Mouse (Mus musculus) pancreas, adult 10 weeks (tissue): Measurements from ENCODE around the gene Sidt2. TPM values are rescaled to one million over a fixed set of nuclear protein-coding genes. Genes with fewer than 3 reads are reported as not detected.

Source experiments
- polyA plus RNA-seq: library from polyadenylated mRNA; stranded (reverse); fragments of 350-450 nt; fragmentation: Illumina TruSeq; extraction: RNeasy Lipid Tissue Mini Kit (QIAGEN cat#74804); gene quantifications from one replicate; pipeline ENCODE4 v1.2.3, GENCODE M21; 2015; ENCODE audit warnings: low read depth, low replicate concordance; ENCODE audit not compliant: insufficient read depth

Sidt2 gene
- polyA plus RNA-seq, result 30.7 TPM

DNA sequence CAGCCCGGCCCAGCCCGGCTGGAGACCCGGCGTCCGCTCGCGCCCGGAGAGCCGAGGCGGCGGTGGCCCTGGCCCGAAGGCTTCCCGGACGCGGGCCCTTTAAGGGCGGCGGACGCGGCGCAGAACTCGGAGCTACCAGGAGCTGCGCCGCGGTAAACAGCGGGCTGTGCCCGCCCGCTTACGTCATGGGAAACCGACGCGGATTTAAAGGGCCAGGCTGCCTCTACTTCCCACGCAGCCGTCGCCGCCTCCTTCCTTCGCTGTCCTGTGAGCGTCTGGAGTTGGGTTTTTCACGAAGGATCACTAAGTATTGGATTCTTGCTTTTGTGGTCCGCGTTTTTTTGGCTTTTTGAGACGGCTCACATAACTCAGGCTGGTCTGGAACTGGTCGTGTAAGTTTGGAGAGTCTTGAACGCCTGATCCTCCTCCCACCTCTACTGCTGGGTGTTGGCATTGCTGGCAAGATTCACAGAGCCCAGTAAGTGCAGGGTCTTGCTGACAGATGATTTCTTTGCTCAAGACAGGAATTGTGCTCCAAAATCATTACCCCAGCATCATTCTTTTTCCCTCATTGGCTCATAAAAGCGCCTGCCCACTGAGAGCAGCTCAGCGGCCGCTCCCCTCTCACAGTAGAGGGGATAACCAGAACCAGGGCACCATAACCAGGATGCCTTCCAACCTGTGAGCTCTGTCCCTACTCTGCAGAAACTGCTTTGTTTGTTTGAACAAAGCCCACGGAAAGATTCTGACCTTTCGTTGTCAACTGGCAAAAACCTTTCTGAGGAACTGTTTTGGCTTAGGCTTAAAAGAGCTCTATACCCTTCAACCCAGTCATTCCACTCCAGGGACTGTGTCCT, at the start of gene Sidt2:
Sidt2 (minus strand) TSS at position 152 of the 857 bp plus-strand sequence.

DNA sequence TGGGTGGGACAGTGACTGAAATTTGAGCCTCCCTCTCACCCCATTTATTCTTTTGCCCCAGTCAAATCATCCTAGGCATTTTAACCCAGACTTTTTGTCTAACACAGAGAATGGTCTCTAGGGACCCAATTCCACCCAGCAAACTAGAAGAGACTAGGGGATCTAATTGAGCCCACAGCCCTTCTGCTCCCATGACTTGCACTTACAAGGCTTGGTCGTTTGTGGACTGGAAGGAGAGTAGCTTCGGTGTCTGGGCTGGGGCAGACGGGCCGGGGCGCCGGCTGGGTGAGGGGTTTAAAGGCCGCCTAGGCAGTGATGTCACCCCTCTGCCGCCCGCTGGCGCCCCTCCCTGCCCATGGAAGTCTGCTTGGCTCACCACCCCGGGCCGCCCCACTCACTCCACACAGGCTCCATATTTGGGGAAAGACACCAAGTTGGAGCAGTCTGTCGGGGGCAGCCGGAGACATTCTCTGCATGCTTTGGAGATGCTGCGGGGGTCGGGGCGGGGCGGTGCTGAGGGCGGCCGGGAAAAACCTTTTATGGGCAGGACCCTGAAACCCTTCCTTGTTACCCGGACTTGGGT, 19.3 kb downstream of the Sidt2 start, which contains the start of gene Tagln:
Tagln (minus strand) TSS at position 431 of the 583 bp plus-strand sequence.

DNA sequence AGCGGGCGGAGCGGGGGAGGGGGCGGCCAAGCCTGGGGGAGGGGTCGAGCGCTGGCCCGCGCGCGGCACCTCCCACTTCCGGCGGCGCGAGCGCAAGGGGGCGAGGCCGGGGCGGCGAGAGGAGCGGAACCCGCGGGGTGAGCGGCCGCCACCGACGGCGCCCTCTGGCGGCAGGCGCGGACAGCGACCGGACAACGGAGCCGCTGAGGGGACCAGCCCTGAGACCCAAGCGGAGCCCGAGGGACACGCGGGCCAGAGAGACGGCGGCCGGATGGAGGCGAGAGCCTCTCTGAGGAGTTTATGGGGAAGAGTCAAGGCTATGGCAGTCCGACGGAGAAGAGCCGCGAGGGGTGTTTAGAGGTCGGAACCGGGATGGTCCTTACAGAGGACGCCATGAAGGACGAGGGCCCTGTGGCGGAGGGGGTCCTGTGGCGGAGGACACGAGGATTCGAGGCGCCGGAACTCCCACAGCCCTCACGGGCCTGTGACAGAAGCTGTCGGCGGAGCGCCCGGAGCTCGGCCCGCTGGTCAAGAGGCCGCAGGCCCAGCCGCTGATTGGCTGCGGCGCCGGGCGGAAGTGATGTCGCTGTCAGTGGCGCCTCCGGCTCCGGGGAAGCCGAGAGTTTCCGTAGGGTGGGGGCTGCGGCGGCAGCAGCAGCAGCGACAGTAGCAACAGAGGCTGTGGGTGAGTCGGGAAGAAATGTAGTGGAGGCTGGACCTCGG, 48.5 kb downstream of the Sidt2 start, which contains the start of the genes Pcsk7 and Rnf214:
Pcsk7 (plus strand) TSS at position 143 of the 723 bp plus-strand sequence.
Rnf214 (minus strand) TSS at position 557 of the 723 bp plus-strand sequence.

Other genes starting within 250 kb of the Sidt2 start
- gene Cep164, start 126.6 kb downstream of the Sidt2 start, polyA plus RNA-seq, result 3.6 TPM
- gene Bace1, start 116.7 kb downstream of the Sidt2 start, polyA plus RNA-seq, result 3.6 TPM
- 6.9 TPM for gene Pcsk7, start 48.8 kb downstream of the Sidt2 start, polyA plus RNA-seq
- gene Rnf214, start 48.3 kb downstream of the Sidt2 start, polyA plus RNA-seq, result 5.1 TPM
- gene Tagln, start 19.2 kb downstream of the Sidt2 start, polyA plus RNA-seq, result 69.0 TPM
- 8.2 TPM for gene Pafah1b2, start 57.4 kb upstream of the Sidt2 start, polyA plus RNA-seq
- gene Sik3, start 57.6 kb upstream of the Sidt2 start, polyA plus RNA-seq, result 8.4 TPM